Mouse (Mus musculus) lung, embryonic 16.5 days (tissue): ENCODE results near the gene Lat2. TPM values are rescaled to one million over a fixed set of nuclear protein-coding genes. Genes with fewer than 3 reads are reported as not detected.
A peak's percentile ranks its signal among the peaks of the same experiment; 100 is the strongest.
"Not testable (repeated sequence)": the region's sequence is repeated elsewhere in the genome, so short reads cannot be mapped to it uniquely, and the experiment has no call there.

Experiments
- ATAC-seq: fragments of 200-750 bp; cut with Nextera tagmentation; 2 replicates; pipeline ENCODE4 v1.8.0; 2017; ENCODE audit warnings: low read depth, mild to moderate bottlenecking, moderate library complexity
- H3K27ac ChIP-seq: fragments of 300-500 bp; sonication (generic); 2 replicates; pipeline ENCODE4 v1.5.1; 2014; ENCODE audit warnings: mild to moderate bottlenecking, control low read depth, low read length
- H3K27me3 ChIP-seq: fragments of 300-500 bp; sonication (generic); 2 replicates; pipeline ENCODE4 v1.6.1; 2014; ENCODE audit warnings: low read depth, low read length, mixed read lengths; ENCODE audit not compliant: control insufficient read depth, insufficient read depth
- H3K36me3 ChIP-seq: fragments of 300-500 bp; sonication (generic); 2 replicates; pipeline ENCODE4 v1.6.1; 2014; ENCODE audit warnings: low read length; ENCODE audit not compliant: control insufficient read depth, insufficient read depth
- H3K4me1 ChIP-seq: fragments of 300-500 bp; sonication (generic); replicated peaks from 2 replicates; pipeline ENCODE4 v1.6.1; 2014; ENCODE audit warnings: low read length, mixed read lengths; ENCODE audit not compliant: control insufficient read depth, insufficient read depth
- H3K4me2 ChIP-seq: fragments of 300-500 bp; sonication (generic); 2 replicates; pipeline ENCODE4 v1.6.1; 2014; ENCODE audit warnings: low read depth, low read length, control low read depth
- H3K4me3 ChIP-seq: fragments of 300-500 bp; sonication (generic); 2 replicates; pipeline ENCODE4 v1.5.1; 2014; ENCODE audit warnings: mild to moderate bottlenecking, low read length, control low read depth
- H3K9ac ChIP-seq: fragments of 300-500 bp; sonication (generic); 2 replicates; pipeline ENCODE4 v1.6.1; 2014; ENCODE audit warnings: low read length, control low read depth
- H3K9me3 ChIP-seq: fragments of 300-500 bp; sonication (generic); 2 replicates; pipeline ENCODE4 v1.6.1; 2016; ENCODE audit warnings: low read length; ENCODE audit not compliant: control insufficient read depth
- WGBS: fragments of 180-500 bp; shearing (Covaris S2); extraction: QIAGEN DNeasy Blood & Tissue Kit; methylation state at CpG from one replicate; pipeline ENCODE4 v1.1.7; 2014; 5-methylcytosine and 5-hydroxymethylcytosine counted together
- polyA plus RNA-seq: library from polyadenylated mRNA; unstranded; fragments of >200 nt; fragmentation: Nextera tagmentation; extraction: Ambion mirVana; gene quantifications from 2 replicates; pipeline ENCODE4 v1.2.1, GENCODE M21; 2015

Lat2 gene
- polyA plus RNA-seq = 1.8 and 3.3 TPM in 2 replicates

DNA sequence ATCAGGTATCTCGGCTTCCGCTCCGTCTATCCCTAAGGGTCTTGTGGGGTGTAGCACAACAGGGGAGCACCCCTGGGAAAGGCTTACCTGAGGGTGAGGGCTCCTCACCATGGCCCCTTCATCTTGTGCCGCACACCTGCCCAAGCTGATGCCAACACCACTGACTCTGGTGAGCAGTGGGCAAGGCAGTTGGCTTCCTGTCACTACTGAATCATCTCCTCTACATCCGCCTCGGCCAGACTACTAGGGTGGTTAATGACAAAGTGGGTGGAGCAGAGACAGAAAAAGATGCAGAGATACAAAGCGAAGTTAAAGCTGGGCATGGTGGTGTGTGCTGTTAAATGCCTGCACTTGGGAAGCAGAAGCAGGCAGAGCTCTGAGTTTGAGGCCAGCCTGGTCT is at the start of gene Lat2:
TSS of gene Lat2 (minus strand) at position 224 of the 400 bp plus-strand sequence.
- Histone ChIP-seq H3K4me1 (no peaks in the 10 kb centered on the region), H3K4me2 (no peak within 1 kb of the TSS), H3K9ac (no peak within 1 kb of the TSS), H3K27ac (no peak within 1 kb of the TSS), H3K27me3 (no peaks in the 10 kb centered on the region), H3K36me3 (peaks cover 17% of the 10 kb centered on the region), H3K9me3 (no peaks in the 10 kb centered on the region), H3K4me3 (no peak within 1 kb of the TSS)
- no peak for ATAC-seq
- WGBS = 76% methylated on average over 7 of the region's 7 CpGs

GRCm38 (mm10) chr5:134656708-134657107 is 41.9 kb upstream of the Lat2 start:
- Histone ChIP-seq H3K27me3 (no peaks in the 10 kb centered on the region), H3K4me2 (no peak overlapping the region), H3K9me3 (no peaks in the 10 kb centered on the region), H3K4me1 (peaks cover 10% of the 10 kb centered on the region), H3K36me3 (peaks cover 4% of the 10 kb centered on the region), H3K9ac (no peak overlapping the region), H3K27ac (no peak overlapping the region), H3K4me3 (no peak overlapping the region)
- no peak for ATAC-seq
- WGBS = 82% methylated on average over 4 of the region's 4 CpGs

GRCm38 (mm10) chr5:134652015-134652414 is 37.2 kb upstream of the Lat2 start:
- H3K27me3 ChIP-seq = no peaks in the 10 kb centered on the region
- WGBS = 13% methylated on average over 7 of the region's 7 CpGs
- ATAC-seq = peak; percentile 82

DNA sequence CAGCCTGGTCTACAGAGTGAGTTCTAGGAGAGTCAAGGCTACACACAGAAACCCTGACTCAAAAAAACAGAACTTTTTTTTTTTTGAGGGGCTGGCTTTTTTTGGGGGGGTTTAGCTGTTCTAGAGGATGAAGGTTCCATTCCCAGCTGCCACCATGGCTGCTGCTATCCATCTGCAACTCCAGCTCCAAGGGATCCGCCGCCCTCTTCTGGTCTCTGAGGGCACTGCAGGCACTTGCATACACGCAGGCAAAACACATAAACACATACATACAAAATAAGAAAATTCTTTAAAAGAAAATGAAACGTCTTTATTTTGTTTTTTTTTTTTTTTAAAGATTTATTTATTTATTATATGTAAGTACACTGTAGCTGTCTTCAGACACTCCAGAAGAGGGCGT is 36.1 kb upstream of the Lat2 start:
- Histone ChIP-seq H3K4me2 (no peak overlapping the region), H3K36me3 (no peaks in the 10 kb centered on the region), H3K9me3 (0 out of 2 replicates have a peak, but pooled peaks cover 3% of the 10 kb centered on the region), H3K27ac (no peak overlapping the region), H3K9ac (no peak overlapping the region), H3K27me3 (no peaks in the 10 kb centered on the region), H3K4me1 (peaks cover 15% of the 10 kb centered on the region), H3K4me3 (no peak overlapping the region)
- 45% methylated on average over 4 of the region's 5 CpGs for WGBS
- no peak for ATAC-seq

More at GRCm38 (mm10) chr5:134652015-134652414, 37.2 kb upstream of the Lat2 start:
- Histone ChIP-seq H3K9me3 (0 out of 2 replicates have a peak, but pooled peaks cover 3% of the 10 kb centered on the region), H3K9ac (no peak overlapping the region), H3K4me3 (no peak overlapping the region), H3K4me1 (peaks cover 15% of the 10 kb centered on the region), H3K27ac (peak overlapping the region; percentile 66), H3K4me2 (no peak overlapping the region), H3K36me3 (peaks cover 2% of the 10 kb centered on the region; the same call in 1 of the 2 replicates)

DNA sequence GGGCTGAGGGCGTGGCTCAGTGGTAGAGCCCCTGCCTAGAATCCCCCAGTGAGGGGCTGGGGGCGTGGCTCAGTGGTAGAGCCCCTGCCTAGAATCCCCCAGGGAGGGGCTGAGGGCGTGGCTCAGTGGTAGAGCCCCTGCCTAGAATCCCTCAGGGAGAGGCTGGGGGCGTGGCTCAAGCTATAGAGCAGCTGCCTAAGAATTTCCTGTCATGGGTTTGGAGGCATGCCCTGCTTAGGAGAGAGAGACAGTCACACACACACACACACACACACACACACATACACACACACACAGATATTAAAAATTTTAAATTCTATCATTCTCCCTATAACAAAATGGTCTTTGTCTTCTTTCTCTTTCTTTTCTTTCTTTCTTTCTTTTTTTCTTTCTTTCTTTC is 34.2 kb upstream of the Lat2 start:
- ATAC-seq, H3K9ac ChIP-seq, H3K27ac ChIP-seq, H3K4me3 ChIP-seq, H3K27me3 ChIP-seq, H3K36me3 ChIP-seq, H3K9me3 ChIP-seq, H3K4me2 ChIP-seq: not testable (repeated sequence)
- peaks cover 29% of the 10 kb centered on the region for H3K4me1 ChIP-seq
- WGBS = 74% methylated on average over 3 of the region's 4 CpGs

- 0 out of 2 replicates have a peak, but pooled peaks cover 3% of the 10 kb centered on the region for H3K9me3 ChIP-seq
- H3K27ac ChIP-seq = no peak overlapping the region
- H3K4me1 ChIP-seq = peaks cover 28% of the 10 kb centered on the region
- WGBS = 75% methylated on average over 2 of the region's 2 CpGs
- no peak overlapping the region for H3K4me2 ChIP-seq
- H3K9ac ChIP-seq = no peak overlapping the region
- no peak overlapping the region for H3K4me3 ChIP-seq
- ATAC-seq = no peak
- no peaks in the 10 kb centered on the region for H3K36me3 ChIP-seq
- no peaks in the 10 kb centered on the region for H3K27me3 ChIP-seq
Measured at GRCm38 (mm10) chr5:134647394-134647793, 32.6 kb upstream of the Lat2 start.

- no peak overlapping the region for H3K27ac ChIP-seq
- no peak for ATAC-seq
- 74% methylated on average over 4 of the region's 4 CpGs for WGBS
- 0 out of 2 replicates have a peak, but pooled peaks cover 3% of the 10 kb centered on the region for H3K9me3 ChIP-seq
- no peaks in the 10 kb centered on the region for H3K36me3 ChIP-seq
- no peak overlapping the region for H3K4me3 ChIP-seq
- H3K4me1 ChIP-seq = peaks cover 19% of the 10 kb centered on the region
- no peak overlapping the region for H3K9ac ChIP-seq
- no peaks in the 10 kb centered on the region for H3K27me3 ChIP-seq
- H3K4me2 ChIP-seq = no peak overlapping the region
Measured at GRCm38 (mm10) chr5:134646461-134646860, 31.6 kb upstream of the Lat2 start.

- Histone ChIP-seq H3K27me3 (no peaks in the 10 kb centered on the region), H3K36me3 (no peaks in the 10 kb centered on the region), H3K27ac (peak overlapping the region; percentile 86), H3K9me3 (no peaks in the 10 kb centered on the region), H3K9ac (0 out of 2 replicates have a peak overlapping the region, but pooled peaks have one; percentile 29), H3K4me3 (no peak overlapping the region), H3K4me2 (no peak overlapping the region), H3K4me1 (peaks cover 20% of the 10 kb centered on the region)
- WGBS = 2% methylated on average over 8 of the region's 8 CpGs
- ATAC-seq = peak; percentile 96
Measured at GRCm38 (mm10) chr5:134644643-134645118, 29.9 kb upstream of the Lat2 start.

DNA sequence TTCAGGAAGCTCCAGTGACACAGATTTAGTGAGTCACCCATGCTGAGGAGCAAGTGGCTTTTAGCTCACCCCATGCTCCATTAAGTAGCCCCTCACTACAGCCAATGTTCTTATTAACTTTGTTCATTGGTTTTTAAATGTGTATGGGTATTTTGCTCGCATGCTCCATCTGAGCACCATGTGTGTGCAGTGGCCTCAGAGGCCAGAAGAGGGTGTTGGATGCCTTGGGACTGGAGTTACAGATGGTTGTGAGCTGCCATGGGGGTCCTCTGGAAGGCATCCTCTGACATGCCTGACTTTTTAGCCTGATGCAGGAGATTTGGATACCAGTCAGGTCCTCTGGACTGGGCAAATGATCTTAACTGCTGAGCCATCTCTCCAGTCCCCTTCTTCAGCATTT is 29.3 kb upstream of the Lat2 start:
- peak overlapping the region; percentile 86 for H3K27ac ChIP-seq
- H3K36me3 ChIP-seq = no peaks in the 10 kb centered on the region
- H3K9me3 ChIP-seq = no peaks in the 10 kb centered on the region
- no peaks in the 10 kb centered on the region for H3K27me3 ChIP-seq
- no peak overlapping the region for H3K4me3 ChIP-seq
- 0 out of 2 replicates have a peak overlapping the region, but pooled peaks have one; percentile 29 for H3K9ac ChIP-seq
- 68% methylated on average over 1 of the region's 1 CpGs for WGBS
- H3K4me2 ChIP-seq = no peak overlapping the region
- peak; percentile 26; the same call in 1 of the 2 replicates for ATAC-seq
- H3K4me1 ChIP-seq = peaks cover 23% of the 10 kb centered on the region
